Mouse (Mus musculus): Measurements from ENCODE around the gene Tssk1. TPM values are rescaled to one million over a fixed set of nuclear protein-coding genes. Genes with fewer than 3 reads are reported as not detected.
A peak's percentile ranks its signal among the peaks of the same experiment; 100 is the strongest.

Tssk1 gene
- 0.04 TPM in 2 replicates for polyA plus RNA-seq (2015; fragmentation: Nextera tagmentation; extraction: Ambion mirVana)

DNA sequence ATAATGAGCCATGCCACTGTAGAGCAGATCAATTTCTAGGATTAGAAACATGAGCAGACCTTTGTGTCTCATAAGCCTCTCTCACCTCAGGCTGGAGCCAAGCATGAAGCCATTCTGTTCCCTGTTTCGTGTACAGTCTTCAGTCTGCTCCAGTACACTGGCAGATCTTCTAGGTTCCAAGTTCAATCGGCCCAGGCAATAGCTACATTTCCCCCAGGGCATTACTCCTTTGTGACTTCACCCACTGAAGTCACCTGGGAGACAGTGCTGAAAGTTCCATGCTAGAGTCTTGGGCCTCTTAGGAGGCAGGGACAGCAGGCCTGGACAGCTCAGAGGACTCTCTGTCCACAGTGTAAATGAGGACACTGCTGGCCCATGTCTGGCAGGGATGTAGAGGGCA, at the start of gene Tssk1:
TSS of gene Tssk1 (plus strand) at position 301 of the 400 bp plus-strand sequence.
- H3K9ac ChIP-seq: no peak within 1 kb of the TSS
- no peak within 1 kb of the TSS for H3K4me3 ChIP-seq
- 90% methylated on average over 2 of the region's 2 CpGs for WGBS
- no peaks in the 10 kb centered on the region for H3K36me3 ChIP-seq
- peaks cover 26% of the 10 kb centered on the region for H3K4me1 ChIP-seq (replicated peaks)
- H3K9me3 ChIP-seq: no peaks in the 10 kb centered on the region
- no peak for ATAC-seq (ENCODE audit: low FRiP score, low read depth)
- H3K4me2 ChIP-seq: no peak within 1 kb of the TSS
- H3K27me3 ChIP-seq: no peaks in the 10 kb centered on the region
- no peak within 1 kb of the TSS for H3K27ac ChIP-seq (replicated peaks)

DNA sequence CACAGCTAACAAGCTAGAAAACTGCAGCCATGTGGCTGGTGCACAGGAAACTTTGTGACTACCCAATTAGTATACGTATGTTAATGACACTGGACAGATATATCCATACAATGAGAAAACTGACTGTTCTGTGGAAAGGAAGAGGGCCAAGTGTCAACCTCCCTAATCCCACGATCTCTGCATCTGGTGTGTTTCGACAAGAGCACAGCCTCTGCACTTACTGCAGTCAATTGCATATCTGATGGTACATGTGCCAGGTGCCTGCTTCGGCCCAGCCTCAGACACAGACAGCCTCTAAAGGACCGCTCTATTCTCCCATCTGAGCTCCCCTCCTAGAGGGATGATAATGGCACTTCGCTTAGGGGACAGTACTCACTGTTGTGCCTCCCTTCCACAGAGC, 45.6 kb upstream of the Tssk1 start:
- Histone ChIP-seq H3K9me3 (no peaks in the 10 kb centered on the region), H3K4me1 (replicated peaks) (no peaks in the 10 kb centered on the region), H3K27ac (replicated peaks) (peak overlapping the region; percentile 45; the same call in 1 of the 2 replicates), H3K27me3 (no peaks in the 10 kb centered on the region), H3K9ac (no peak overlapping the region), H3K4me3 (no peak overlapping the region), H3K36me3 (peaks cover 80% of the 10 kb centered on the region), H3K4me2 (no peak overlapping the region)
- WGBS: 96% methylated on average over 6 of the region's 6 CpGs
- ATAC-seq (ENCODE audit: low FRiP score, low read depth): no peak

DNA sequence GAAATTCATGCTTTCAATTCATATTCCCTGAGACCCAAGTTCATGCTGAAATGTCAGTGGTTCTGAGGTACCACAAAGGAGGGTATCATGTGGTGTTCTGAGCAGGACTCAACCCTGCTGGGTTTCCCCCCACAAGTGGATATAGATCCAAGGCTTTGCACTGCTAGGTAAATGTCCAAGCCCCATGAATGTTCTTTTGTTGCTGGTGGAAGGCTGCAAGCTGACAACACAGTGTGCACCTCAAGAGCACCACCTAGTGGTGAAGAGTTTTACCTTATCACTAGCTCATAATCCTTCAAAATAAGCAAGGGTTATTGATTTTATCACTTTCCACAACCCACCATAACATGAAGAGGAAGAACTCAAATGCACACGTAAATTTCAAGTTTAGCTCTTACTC, 45.1 kb upstream of the Tssk1 start:
- Histone ChIP-seq H3K4me2 (no peak overlapping the region), H3K27me3 (no peaks in the 10 kb centered on the region), H3K36me3 (peaks cover 79% of the 10 kb centered on the region), H3K9me3 (no peaks in the 10 kb centered on the region), H3K4me1 (replicated peaks) (no peaks in the 10 kb centered on the region), H3K4me3 (no peak overlapping the region), H3K9ac (no peak overlapping the region), H3K27ac (replicated peaks) (peak overlapping the region; percentile 45; the same call in 1 of the 2 replicates)
- ATAC-seq (ENCODE audit: low FRiP score, low read depth): peak; percentile 63; the same call in 1 of the 2 replicates
- 37% methylated on average over 1 of the region's 1 CpGs for WGBS

DNA sequence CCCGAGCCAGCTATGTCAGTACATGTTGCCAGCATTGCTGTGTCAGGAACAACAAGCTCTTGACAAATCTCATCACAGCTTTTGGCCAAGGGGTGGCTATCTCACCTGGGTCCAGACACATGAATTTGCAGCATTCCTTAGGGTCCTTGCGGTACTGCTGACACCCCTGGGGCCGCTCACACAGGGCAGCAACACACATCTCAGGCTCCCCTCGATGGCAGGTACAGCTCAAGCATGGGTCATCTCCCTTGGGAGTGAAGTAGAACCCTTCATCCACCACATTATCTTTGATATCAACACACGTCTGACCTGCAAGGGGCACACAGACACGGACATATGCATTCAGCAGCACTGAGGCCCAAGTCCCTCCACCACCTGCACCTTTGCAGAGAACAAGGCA, 44.5 kb upstream of the Tssk1 start:
- 91% methylated on average over 6 of the region's 6 CpGs for WGBS
- Histone ChIP-seq H3K4me3 (no peak overlapping the region), H3K4me1 (replicated peaks) (no peaks in the 10 kb centered on the region), H3K27me3 (no peaks in the 10 kb centered on the region), H3K27ac (replicated peaks) (no peak overlapping the region), H3K36me3 (peaks cover 80% of the 10 kb centered on the region), H3K4me2 (no peak overlapping the region), H3K9me3 (no peaks in the 10 kb centered on the region), H3K9ac (no peak overlapping the region)
- ATAC-seq (ENCODE audit: low FRiP score, low read depth): peak; percentile 45; the same call in 1 of the 2 replicates

DNA sequence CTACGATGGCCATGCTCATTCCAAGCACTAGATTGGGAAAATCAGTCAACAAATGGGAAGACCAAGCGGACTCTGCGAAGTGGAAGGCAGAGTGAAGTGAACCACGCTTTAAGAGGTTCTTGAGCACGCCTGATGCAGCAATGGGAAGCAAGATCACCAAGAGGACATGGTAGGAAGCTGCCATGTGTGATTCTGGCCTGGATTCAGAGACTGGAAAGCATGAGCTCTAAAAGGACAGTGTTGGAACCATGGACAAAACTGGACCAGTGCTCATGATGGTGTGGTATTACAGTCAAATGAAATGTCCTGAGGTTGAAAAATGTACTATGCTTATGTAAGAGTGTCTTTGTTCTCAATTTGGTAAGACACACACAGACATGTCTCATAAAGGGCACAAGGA, 42.7 kb upstream of the Tssk1 start:
- H3K27me3 ChIP-seq: no peaks in the 10 kb centered on the region
- H3K9ac ChIP-seq: no peak overlapping the region

DNA sequence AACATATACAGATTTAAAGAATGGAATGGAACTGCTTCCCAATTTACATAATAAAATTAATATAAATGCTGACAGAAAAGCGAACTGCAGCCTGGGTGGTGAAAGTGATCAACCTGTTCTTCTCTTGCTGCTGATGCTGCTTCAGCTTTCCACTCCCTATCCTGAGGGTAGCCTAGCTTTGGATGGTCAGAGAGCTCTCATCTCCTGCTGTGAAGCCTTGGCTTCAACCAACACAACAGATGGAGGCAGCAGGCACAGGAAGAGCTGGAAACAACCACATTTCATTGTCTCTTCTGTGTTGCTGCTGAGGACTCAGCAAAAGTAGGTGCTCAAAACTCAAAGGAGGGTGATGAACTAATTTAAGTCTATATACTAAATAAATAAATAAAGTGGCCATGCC, 42.2 kb upstream of the Tssk1 start:
- H3K9me3 ChIP-seq: no peaks in the 10 kb centered on the region
- peaks cover 75% of the 10 kb centered on the region for H3K36me3 ChIP-seq
- H3K9ac ChIP-seq: no peak overlapping the region
- H3K4me3 ChIP-seq: no peak overlapping the region
- H3K27me3 ChIP-seq: no peaks in the 10 kb centered on the region
- no peak for ATAC-seq (ENCODE audit: low FRiP score, low read depth)
- WGBS: 92% methylated on average over 1 of the region's 1 CpGs
- no peak overlapping the region for H3K27ac ChIP-seq (replicated peaks)
- no peaks in the 10 kb centered on the region for H3K4me1 ChIP-seq (replicated peaks)
- H3K4me2 ChIP-seq: no peak overlapping the region

More for the DNA sequence above, 42.7 kb upstream of the Tssk1 start:
- Histone ChIP-seq H3K9me3 (no peaks in the 10 kb centered on the region), H3K4me1 (replicated peaks) (no peaks in the 10 kb centered on the region), H3K4me2 (no peak overlapping the region), H3K36me3 (peaks cover 75% of the 10 kb centered on the region), H3K4me3 (no peak overlapping the region), H3K27ac (replicated peaks) (no peak overlapping the region)
- 98% methylated on average over 5 of the region's 5 CpGs for WGBS
- no peak for ATAC-seq (ENCODE audit: low FRiP score, low read depth)

DNA sequence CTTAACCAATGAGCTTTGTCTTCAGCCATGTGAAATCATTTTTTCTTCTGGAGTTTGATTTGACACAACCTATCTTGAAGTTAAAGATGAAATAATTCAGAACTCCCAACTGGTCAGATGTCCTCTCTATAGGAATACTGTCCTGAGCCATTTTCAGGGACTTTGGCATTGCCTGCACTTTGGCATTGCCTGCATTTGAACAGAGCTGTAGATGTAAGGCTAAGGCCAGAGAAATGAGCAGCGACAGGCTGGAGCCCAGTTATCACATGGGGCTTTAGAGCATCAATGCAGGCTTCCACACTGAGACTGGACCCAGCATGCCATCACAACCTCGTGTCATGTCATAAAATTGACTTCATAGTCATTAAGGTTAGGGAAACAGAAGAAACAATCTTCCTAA, 40.8 kb upstream of the Tssk1 start:
- 84% methylated on average over 2 of the region's 2 CpGs for WGBS
- no peak for ATAC-seq (ENCODE audit: low FRiP score, low read depth)
- H3K4me1 ChIP-seq (replicated peaks): no peaks in the 10 kb centered on the region
- no peak overlapping the region for H3K4me2 ChIP-seq
- no peaks in the 10 kb centered on the region for H3K27me3 ChIP-seq
- no peak overlapping the region for H3K4me3 ChIP-seq
- peaks cover 79% of the 10 kb centered on the region for H3K36me3 ChIP-seq
- no peaks in the 10 kb centered on the region for H3K9me3 ChIP-seq
- no peak overlapping the region for H3K9ac ChIP-seq
- H3K27ac ChIP-seq (replicated peaks): no peak overlapping the region

DNA sequence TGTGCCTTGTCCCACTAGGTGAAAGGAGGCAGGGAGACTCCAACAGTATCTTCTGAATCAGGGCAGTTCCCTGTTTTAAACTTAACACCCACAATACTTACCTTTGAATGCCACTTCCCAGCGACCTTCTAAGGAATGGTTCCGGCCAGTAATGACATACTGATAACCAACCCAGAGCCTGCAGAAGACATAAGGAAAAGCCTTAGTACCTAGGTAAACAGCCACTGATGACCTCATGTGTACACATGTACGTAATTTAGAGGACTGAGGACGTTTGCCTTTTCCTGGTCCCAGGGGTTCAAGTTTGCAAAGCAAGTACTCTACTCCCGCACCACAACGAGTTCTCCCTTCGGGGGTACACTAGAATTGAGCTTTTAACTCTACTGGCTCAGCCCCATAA, 36.9 kb upstream of the Tssk1 start:
- Histone ChIP-seq H3K27me3 (no peaks in the 10 kb centered on the region), H3K27ac (replicated peaks) (no peak overlapping the region), H3K9me3 (no peaks in the 10 kb centered on the region), H3K4me1 (replicated peaks) (no peaks in the 10 kb centered on the region), H3K4me2 (no peak overlapping the region), H3K9ac (no peak overlapping the region), H3K4me3 (no peak overlapping the region), H3K36me3 (peaks cover 64% of the 10 kb centered on the region)
- WGBS: 93% methylated on average over 7 of the region's 7 CpGs
- no peak for ATAC-seq (ENCODE audit: low FRiP score, low read depth)

DNA sequence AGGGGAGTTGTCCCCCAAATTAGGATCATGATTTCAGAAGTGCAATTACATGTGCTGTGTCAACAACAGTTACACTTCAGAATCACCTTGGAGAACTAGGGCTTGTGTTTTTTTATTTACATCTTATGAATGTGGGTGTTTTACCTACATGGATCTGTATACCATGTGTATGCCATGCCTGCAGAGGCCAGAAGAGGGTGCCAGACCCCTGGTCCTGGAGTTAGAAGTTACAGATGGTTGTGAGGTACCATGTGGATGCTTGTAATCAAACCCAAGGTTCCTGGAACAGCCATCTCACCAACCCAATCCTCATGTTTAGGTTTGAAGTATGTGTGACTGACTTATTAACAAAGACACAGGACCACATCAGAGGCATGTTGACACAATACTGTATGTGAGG, 35.4 kb upstream of the Tssk1 start:
- Histone ChIP-seq H3K9me3 (no peaks in the 10 kb centered on the region), H3K27ac (replicated peaks) (no peak overlapping the region), H3K9ac (no peak overlapping the region), H3K4me2 (no peak overlapping the region), H3K36me3 (peaks cover 54% of the 10 kb centered on the region), H3K27me3 (no peaks in the 10 kb centered on the region), H3K4me3 (no peak overlapping the region), H3K4me1 (replicated peaks) (no peaks in the 10 kb centered on the region)
- no peak for ATAC-seq (ENCODE audit: low FRiP score, low read depth)

DNA sequence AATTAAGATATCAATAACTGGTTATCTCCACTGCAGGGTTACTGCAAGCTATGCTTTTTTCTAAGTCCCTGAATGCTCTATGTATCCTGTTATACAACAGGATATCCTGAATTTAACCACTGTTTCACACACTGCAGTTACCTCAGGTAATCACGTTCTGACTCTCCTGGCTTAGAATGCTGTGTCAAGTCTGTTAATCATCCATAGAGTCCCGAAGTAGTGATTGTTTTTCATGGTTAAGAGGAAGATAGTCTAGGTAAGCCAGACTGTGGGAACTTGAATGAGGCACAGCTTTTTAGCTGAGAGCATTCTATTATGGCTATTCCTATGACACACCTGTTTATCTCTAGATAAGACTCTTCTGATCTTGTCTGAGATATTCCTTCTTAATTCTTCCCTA, 28.7 kb upstream of the Tssk1 start:
- no peak overlapping the region for H3K4me3 ChIP-seq
- no peak overlapping the region for H3K9ac ChIP-seq
- H3K4me1 ChIP-seq (replicated peaks): no peaks in the 10 kb centered on the region
- H3K4me2 ChIP-seq: no peak overlapping the region
- no peaks in the 10 kb centered on the region for H3K27me3 ChIP-seq
- ATAC-seq (ENCODE audit: low FRiP score, low read depth): no peak
- H3K9me3 ChIP-seq: no peaks in the 10 kb centered on the region
- peaks cover 10% of the 10 kb centered on the region; the same call in 1 of the 2 replicates for H3K36me3 ChIP-seq
- H3K27ac ChIP-seq (replicated peaks): no peak overlapping the region
- WGBS: 93% methylated on average over 2 of the region's 2 CpGs

DNA sequence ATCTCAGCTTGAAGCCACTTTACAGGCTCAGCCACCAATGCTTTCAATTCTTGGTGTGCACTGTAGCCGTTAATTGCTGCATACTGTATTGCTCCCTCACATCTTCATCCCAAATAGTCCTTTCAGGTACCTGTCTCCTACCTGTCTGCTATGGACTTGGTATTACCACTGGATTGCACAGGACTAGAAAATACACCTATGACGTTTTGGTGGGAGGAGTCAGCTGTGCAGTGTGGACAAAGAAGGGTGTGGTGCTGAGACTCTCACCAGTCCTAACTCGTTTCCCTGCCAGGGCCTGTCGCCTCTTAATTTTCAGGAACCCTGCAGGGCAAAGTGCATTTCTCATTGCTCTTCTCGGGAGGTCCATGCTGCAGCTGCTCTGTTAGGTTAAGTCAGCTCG, 28.3 kb upstream of the Tssk1 start:
- no peaks in the 10 kb centered on the region for H3K9me3 ChIP-seq
- no peak for ATAC-seq (ENCODE audit: low FRiP score, low read depth)

DNA sequence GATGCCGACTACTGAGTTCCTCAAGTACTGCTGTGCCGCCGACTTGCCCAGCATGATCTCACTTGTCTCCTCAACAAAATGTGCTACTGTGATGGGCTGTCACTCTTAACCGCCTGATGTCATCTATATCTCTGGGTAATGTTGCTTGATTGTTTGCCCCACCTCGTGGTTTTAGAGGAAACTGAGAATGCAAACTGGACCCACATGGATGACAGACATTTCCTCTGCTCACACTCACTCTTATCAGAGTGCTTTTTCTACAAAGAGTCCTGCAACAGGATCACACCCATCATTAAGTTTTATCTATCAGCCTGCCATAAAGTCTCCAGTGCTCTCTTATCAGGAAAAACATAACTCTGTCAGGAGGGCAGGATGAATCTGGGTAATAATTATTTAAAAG, 22.8 kb upstream of the Tssk1 start:
- H3K4me1 ChIP-seq (replicated peaks): no peaks in the 10 kb centered on the region
- no peak overlapping the region for H3K9ac ChIP-seq
- no peaks in the 10 kb centered on the region for H3K9me3 ChIP-seq
- 91% methylated on average over 5 of the region's 5 CpGs for WGBS
- H3K4me2 ChIP-seq: no peak overlapping the region
- no peak overlapping the region for H3K4me3 ChIP-seq
- no peak overlapping the region for H3K27ac ChIP-seq (replicated peaks)
- H3K36me3 ChIP-seq: peaks cover 23% of the 10 kb centered on the region
- ATAC-seq (ENCODE audit: low FRiP score, low read depth): no peak
- no peaks in the 10 kb centered on the region for H3K27me3 ChIP-seq

More for the DNA sequence above, 28.3 kb upstream of the Tssk1 start:
- Histone ChIP-seq H3K27ac (replicated peaks) (no peak overlapping the region), H3K36me3 (peaks cover 10% of the 10 kb centered on the region; the same call in 1 of the 2 replicates), H3K9ac (no peak overlapping the region), H3K4me1 (replicated peaks) (no peaks in the 10 kb centered on the region), H3K4me2 (no peak overlapping the region), H3K4me3 (no peak overlapping the region), H3K27me3 (no peaks in the 10 kb centered on the region)
- WGBS: 63% methylated on average over 6 of the region's 6 CpGs

DNA sequence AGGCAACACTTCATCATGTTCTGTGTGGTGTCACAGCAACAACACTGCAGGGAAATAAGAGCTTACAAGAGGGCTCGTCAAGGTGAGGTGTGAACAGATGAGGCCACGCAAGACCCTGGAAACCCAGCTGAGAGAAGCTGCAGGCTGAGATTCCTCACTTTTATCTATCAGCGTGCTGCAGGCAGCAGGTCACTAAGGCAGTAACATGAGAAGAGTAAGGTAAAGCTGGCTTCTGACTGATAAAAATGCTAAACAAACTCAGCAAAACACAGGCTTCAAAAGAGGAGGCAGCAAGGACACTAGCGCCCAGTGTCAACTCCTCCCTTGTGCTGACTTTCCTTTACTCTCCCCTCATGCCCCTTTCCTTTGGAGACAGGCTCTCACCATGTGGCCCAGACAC, 21.0 kb upstream of the Tssk1 start:
- Histone ChIP-seq H3K4me2 (no peak overlapping the region), H3K27ac (replicated peaks) (no peak overlapping the region), H3K4me1 (replicated peaks) (no peaks in the 10 kb centered on the region), H3K27me3 (no peaks in the 10 kb centered on the region), H3K36me3 (peaks cover 23% of the 10 kb centered on the region), H3K9ac (no peak overlapping the region), H3K9me3 (no peaks in the 10 kb centered on the region), H3K4me3 (no peak overlapping the region)
- WGBS: 72% methylated on average over 4 of the region's 4 CpGs
- no peak for ATAC-seq (ENCODE audit: low FRiP score, low read depth)
